Mouse (Mus musculus) spleen, adult 2 months (tissue): Measurements from ENCODE around the gene 3425401B19Rik. TPM values are rescaled to one million over a fixed set of nuclear protein-coding genes. Genes with fewer than 3 reads are reported as not detected.
A peak's percentile ranks its signal among the peaks of the same experiment; 100 is the strongest.

ENCODE experiments used
- DNase-seq, 2 experiments: peaks; one replicate each; pipeline versions ENCODE4 v3.0.0 to v3.0.0-alpha.2; 2012 to 2021; ENCODE audit warnings: low spot score in 2 of 2, low read depth in 1 of 2
- H3K27ac ChIP-seq: fragments of 200-500 bp; 2 replicates; pipeline ENCODE4 v1.5.1; 2012; ENCODE audit warnings: low read length, inconsistent platforms; ENCODE audit not compliant: insufficient read depth
- H3K27me3 ChIP-seq: fragments of 200-500 bp; 2 replicates; pipeline ENCODE4 v1.6.1; 2012; ENCODE audit warnings: mild to moderate bottlenecking, moderate library complexity, low read length, inconsistent platforms; ENCODE audit not compliant: control insufficient read depth, insufficient read depth
- H3K36me3 ChIP-seq: fragments of 200-500 bp; 2 replicates; pipeline ENCODE4 v1.6.1; 2012; ENCODE audit warnings: mild to moderate bottlenecking, low read length, inconsistent platforms; ENCODE audit not compliant: control insufficient read depth, insufficient read depth
- H3K4me1 ChIP-seq: fragments of 200-500 bp; 2 replicates; pipeline ENCODE4 v1.6.1; 2011; ENCODE audit warnings: inconsistent platforms; ENCODE audit not compliant: control insufficient read depth, insufficient read depth, insufficient read length
- H3K4me3 ChIP-seq: fragments of 200-500 bp; 2 replicates; pipeline ENCODE4 v1.5.1; 2011; ENCODE audit warnings: mild to moderate bottlenecking, inconsistent platforms; ENCODE audit not compliant: insufficient read depth, insufficient read length; ENCODE audit errors: extremely low read depth
- CTCF ChIP-seq: fragments of 200-500 bp; IDR thresholded peaks from 2 replicates; pipeline ENCODE4 v1.5.1; 2011; ENCODE audit warnings: mild to moderate bottlenecking, inconsistent platforms; ENCODE audit not compliant: insufficient read depth, insufficient read length, insufficient replicate concordance; ENCODE audit errors: extremely low read depth
- POLR2A ChIP-seq: fragments of 200-500 bp; IDR thresholded peaks from 2 replicates; pipeline ENCODE4 v1.6.1; 2011; ENCODE audit warnings: low read depth, low read length, inconsistent platforms
- WGBS: fragments of 180-500 bp; shearing (Covaris S2); methylation state at CpG from one replicate; pipeline ENCODE4 v1.1.7; 2018; 5-methylcytosine and 5-hydroxymethylcytosine counted together
- polyA plus RNA-seq: library from polyadenylated mRNA; depleted of rRNA; stranded (reverse); fragments of >200 nt; gene quantifications from 2 replicates; pipeline ENCODE4 v1.2.3, GENCODE M21; 2012; rRNA removed

The 3425401B19Rik gene
- polyA plus RNA-seq, 1 experiment, result 0.15 TPM

GRCm38 (mm10) chr14:32627271-32627670, 57.8 kb downstream of the 3425401B19Rik start:
- TF ChIP-seq CTCF (no peak), POLR2A (no peak)
- WGBS, result 84% methylated on average over 2 of the region's 2 CpGs
- Histone ChIP-seq H3K27me3 (no peaks in the 10 kb centered on the region), H3K27ac (no peak overlapping the region), H3K4me3 (no peak overlapping the region), H3K4me1 (no peaks in the 10 kb centered on the region), H3K36me3 (no peaks in the 10 kb centered on the region)
- DNase-seq, result no peak

- Histone ChIP-seq H3K4me1 (no peaks in the 10 kb centered on the region), H3K27ac (no peak overlapping the region), H3K4me3 (no peak overlapping the region), H3K27me3 (0 out of 2 replicates have a peak, but pooled peaks cover 2% of the 10 kb centered on the region), H3K36me3 (no peaks in the 10 kb centered on the region)
- no peak for TF ChIP-seq CTCF
- TF ChIP-seq POLR2A, result no peak
- WGBS, result 87% methylated on average over 7 of the region's 7 CpGs
- DNase-seq, result no peak
Observed at GRCm38 (mm10) chr14:32624811-32625210, 60.3 kb downstream of the 3425401B19Rik start.

GRCm38 (mm10) chr14:32624245-32624644, 60.8 kb downstream of the 3425401B19Rik start:
- H3K4me1 ChIP-seq, result no peaks in the 10 kb centered on the region
- WGBS, result 6% methylated on average over 3 of the region's 3 CpGs
- H3K27me3 ChIP-seq, result 0 out of 2 replicates have a peak, but pooled peaks cover 2% of the 10 kb centered on the region
- H3K36me3 ChIP-seq, result no peaks in the 10 kb centered on the region
- H3K4me3 ChIP-seq, result no peak overlapping the region
- DNase-seq, result no peak
- no peak overlapping the region for H3K27ac ChIP-seq
- TF ChIP-seq POLR2A (no peak), CTCF (no peak)

GRCm38 (mm10) chr14:32617253-32617652, 67.8 kb downstream of the 3425401B19Rik start:
- Histone ChIP-seq H3K4me3 (no peak overlapping the region), H3K36me3 (no peaks in the 10 kb centered on the region), H3K4me1 (no peaks in the 10 kb centered on the region), H3K27me3 (0 out of 2 replicates have a peak, but pooled peaks cover 2% of the 10 kb centered on the region), H3K27ac (no peak overlapping the region)
- TF ChIP-seq POLR2A (no peak), CTCF (no peak)
- 83% methylated on average over 5 of the region's 5 CpGs for WGBS
- no peak for DNase-seq

GRCm38 (mm10) chr14:32609392-32609791, 75.7 kb downstream of the 3425401B19Rik start:
- Histone ChIP-seq H3K27ac (no peak overlapping the region), H3K27me3 (no peaks in the 10 kb centered on the region), H3K36me3 (no peaks in the 10 kb centered on the region), H3K4me3 (no peak overlapping the region), H3K4me1 (no peaks in the 10 kb centered on the region)
- 32% methylated on average over 3 of the region's 3 CpGs for WGBS
- no peak for DNase-seq
- TF ChIP-seq POLR2A (no peak), CTCF (peak; percentile 41; the same call in 1 of the 2 replicates)

Other genes starting within 250 kb of the 3425401B19Rik start
- not detected in 2 replicates for gene Slc18a3, start 220.4 kb downstream of the 3425401B19Rik start, polyA plus RNA-seq
- gene Chat, start 219.3 kb downstream of the 3425401B19Rik start, polyA plus RNA-seq, result not detected in 2 replicates
- 3.7 and 4.1 TPM in 2 replicates for gene Ercc6, start 171.8 kb downstream of the 3425401B19Rik start, polyA plus RNA-seq
- not detected in 2 replicates for gene Prrxl1, start 85.9 kb downstream of the 3425401B19Rik start, polyA plus RNA-seq
- gene Tmem273, start 100.7 kb upstream of the 3425401B19Rik start, polyA plus RNA-seq, result 3.6 and 5.6 TPM in 2 replicates
- 0.05 TPM in 1 of 2 replicates, not detected in the other for gene Fam170b, start 148.7 kb upstream of the 3425401B19Rik start, polyA plus RNA-seq
- gene Vstm4, start 171.5 kb upstream of the 3425401B19Rik start, polyA plus RNA-seq, result 4.1 and 4.3 TPM in 2 replicates